Mouse (Mus musculus) megakaryocyte, embryonic 14.5 days (primary cell): Measurements from ENCODE around the gene Fam217b.

Experiments used
- FLI1 ChIP-seq: IDR thresholded peaks from 2 replicates; pipeline ENCODE4 v1.6.1; 2012; ENCODE audit warnings: low read length, inconsistent platforms, mixed read lengths
- GATA1 ChIP-seq: IDR thresholded peaks from 3 replicates; pipeline ENCODE4 v1.6.1; 2012; ENCODE audit warnings: mixed read lengths, low read length, inconsistent platforms, borderline replicate concordance

GRCm38 (mm10) chr2:178428676-178429075, 14.4 kb downstream of the Fam217b start:
- no peak for TF ChIP-seq GATA1
- no peak for TF ChIP-seq FLI1
